Mouse (Mus musculus) testis, adult 2 months (tissue): ENCODE data around the gene Hnrnpa2b1.

Experiments
- CTCF ChIP-seq: fragments of 200-500 bp; IDR thresholded peaks from 2 replicates; pipeline ENCODE4 v1.5.1; 2012; ENCODE audit warnings: low read depth, mild to moderate bottlenecking, inconsistent platforms, low read length, moderate library complexity; ENCODE audit not compliant: control insufficient read depth, insufficient read depth, insufficient replicate concordance
- POLR2A ChIP-seq: fragments of 200-500 bp; IDR thresholded peaks from 2 replicates; pipeline ENCODE4 v1.6.1; 2012; ENCODE audit warnings: low read depth, mild to moderate bottlenecking, inconsistent platforms, low read length, moderate library complexity; ENCODE audit not compliant: control insufficient read depth

DNA sequence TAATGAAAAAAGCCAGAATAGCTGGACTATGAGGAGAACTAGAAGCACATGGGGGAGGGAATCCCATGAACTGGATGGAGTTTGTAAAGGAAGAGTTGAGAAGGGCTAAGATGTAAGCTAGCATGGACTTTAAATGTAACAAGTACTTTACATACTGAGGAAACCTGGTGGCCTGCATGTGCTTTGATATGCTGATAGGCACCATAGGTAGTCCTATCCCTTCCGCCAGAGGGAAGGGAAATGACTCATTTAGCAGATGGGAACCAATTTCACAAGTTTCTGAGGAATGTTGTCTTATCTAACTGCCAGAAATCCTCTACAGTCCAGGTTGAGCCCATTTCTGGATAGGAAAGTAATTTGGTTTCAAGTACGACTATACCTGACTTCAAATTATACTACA, 16.0 kb upstream of the Hnrnpa2b1 start:
- TF ChIP-seq CTCF: no peak
- TF ChIP-seq POLR2A: no peak
